In genomic region chr9:23242911-23243310, GRCm38 (mm10) we compare ENCODE assay signal across 8 mouse cellular contexts. TPM values are rescaled to one million over a fixed set of nuclear protein-coding genes. Genes with fewer than 3 reads are reported as not detected.
DNase-seq lines count a peak whose midpoint lies in the region; ATAC-seq and TF ChIP-seq lines count a peak whose summit lies in the region.

No protein-coding gene starts in this region.

- H3K4me1 ChIP-seq in hindbrain, postnatal 0 days (ENCODE audit: insufficient read depth, low read length): no peaks in the 10 kb centered on the region
- H3K4me1 ChIP-seq in hindbrain, embryonic 12.5 days: peaks cover 9% of the 10 kb centered on the region

- no peak overlapping the region for H3K27ac ChIP-seq in hindbrain, postnatal 0 days
- H3K27ac ChIP-seq in hindbrain, embryonic 12.5 days: no peak overlapping the region

- H3K27me3 ChIP-seq in hindbrain, postnatal 0 days (ENCODE audit: insufficient read depth, low read length): 0 out of 2 replicates have a peak, but pooled peaks cover 3% of the 10 kb centered on the region
- H3K27me3 ChIP-seq in hindbrain, embryonic 12.5 days: peaks cover 10% of the 10 kb centered on the region

- DNase-seq in adrenal gland, postnatal 10 days: peak; percentile 70
- no peak for DNase-seq in adrenal gland, adult 8-10 months
- DNase-seq in hindbrain, postnatal 0 days (ENCODE audit: low spot score): peak; percentile 50
- DNase-seq in Muller cell, postnatal 12 days (ENCODE audit: inconsistent ontology term): peak; percentile 92
- DNase-seq in layer of hippocampus, adult 9-11 months: peak; percentile 51

- no peak overlapping the region for H3K4me3 ChIP-seq in hindbrain, postnatal 0 days (ENCODE audit: low read length)
- no peak overlapping the region for H3K4me3 ChIP-seq in hindbrain, embryonic 12.5 days

- H3K4me2 ChIP-seq in hindbrain, postnatal 0 days (ENCODE audit: low read depth, low read length): no peak overlapping the region
- H3K4me2 ChIP-seq in hindbrain, embryonic 12.5 days (replicated peaks): no peak overlapping the region

- no peak for TF ChIP-seq CTCF in hindbrain, postnatal 0 days (IDR thresholded peaks at IDR 0.05; ENCODE audit: low read depth)

- no peaks in the 10 kb centered on the region for H3K9me3 ChIP-seq in hindbrain, postnatal 0 days (ENCODE audit: low read length)
- H3K9me3 ChIP-seq in hindbrain, embryonic 12.5 days (replicated peaks): no peaks in the 10 kb centered on the region

- H3K36me3 ChIP-seq in hindbrain, postnatal 0 days (ENCODE audit: insufficient read depth, low read length): no peaks in the 10 kb centered on the region
- no peaks in the 10 kb centered on the region for H3K36me3 ChIP-seq in hindbrain, embryonic 12.5 days

- no peak overlapping the region for H3K9ac ChIP-seq in hindbrain, postnatal 0 days (replicated peaks; ENCODE audit: low read length)
- H3K9ac ChIP-seq in hindbrain, embryonic 12.5 days: no peak overlapping the region

- 59% methylated on average over 3 of the region's 3 CpGs for WGBS in hindbrain, postnatal 0 days
- 76% methylated on average over 3 of the region's 3 CpGs for WGBS in hindbrain, embryonic 12.5 days

- no peak for ATAC-seq in hindbrain, postnatal 0 days
- no peak for ATAC-seq in hindbrain, embryonic 12.5 days (ENCODE audit: low FRiP score)
- no peak for ATAC-seq in megakaryocyte-erythroid progenitor cell, adult 5-6 weeks (replicated peaks; ENCODE audit: low FRiP score, low TSS enrichment, poor library complexity, severe bottlenecking)
- no peak for ATAC-seq in erythroblast, adult 5-6 weeks (replicated peaks; ENCODE audit: low FRiP score, poor library complexity, severe bottlenecking)

RNA-seq across cellular contexts. Expression of gene Bmper, which starts 20.0 kb away (rescaled TPM):
- total RNA-seq in adrenal gland, postnatal 10 days (2021): 1 to 10 TPM; 6.7 to 7.3 TPM
- 1 to 10 TPM in 1 of 4 experiments, under 1 TPM in 3; 0.66 to 1.1 (median 0.75) TPM for total RNA-seq in adrenal gland, adult 8-10 months (2022)
- 9.9 and 10.2 TPM in 2 replicates for total RNA-seq in hindbrain, postnatal 0 days (2014; rRNA removed)
- polyA plus RNA-seq in hindbrain, postnatal 0 days (2015; fragmentation: Nextera tagmentation; extraction: Ambion mirVana): 6.7 and 8.1 TPM in 2 replicates
- 9.7 and 11.1 TPM in 2 replicates for polyA plus RNA-seq in hindbrain, embryonic 12.5 days (2016; fragmentation: Nextera tagmentation; extraction: Ambion mirVana)
- total RNA-seq in megakaryocyte-erythroid progenitor cell, adult 5-6 weeks (2014; fragmentation: Nextera tagmentation): not detected in 2 replicates
- not detected in 2 replicates for total RNA-seq in megakaryocyte-erythroid progenitor cell, adult 5-6 weeks (2017)
- not detected in 2 replicates for total RNA-seq in erythroblast, adult 5-6 weeks (2015; ENCODE audit: low replicate concordance)
- not detected in 2 replicates for total RNA-seq in erythroblast, adult 5-6 weeks (2017; ENCODE audit: low replicate concordance)
